Mouse (Mus musculus): ENCODE results near the gene Churc1.

- no peak for TF ChIP-seq CTCF (IDR thresholded peaks at IDR 0.05; ENCODE audit: extremely low read depth, insufficient read length, insufficient replicate concordance, low read depth, low read length)
- no peak for TF ChIP-seq POLR2A (IDR thresholded peaks at IDR 0.05; ENCODE audit: low read depth, low read length)
Measured at GRCm38 (mm10) chr12:76814120-76814519, 48.8 kb downstream of the Churc1 start.

Measured in small intestine, adult 2 months (tissue).